Mouse (Mus musculus): ENCODE data around the gene Tubgcp6. TPM values are rescaled to one million over a fixed set of nuclear protein-coding genes. Genes with fewer than 3 reads are reported as not detected.
A peak's percentile ranks its signal among the peaks of the same experiment; 100 is the strongest.

Gene Tubgcp6
- polyA plus RNA-seq, 1 experiment: 19.0 TPM

DNA sequence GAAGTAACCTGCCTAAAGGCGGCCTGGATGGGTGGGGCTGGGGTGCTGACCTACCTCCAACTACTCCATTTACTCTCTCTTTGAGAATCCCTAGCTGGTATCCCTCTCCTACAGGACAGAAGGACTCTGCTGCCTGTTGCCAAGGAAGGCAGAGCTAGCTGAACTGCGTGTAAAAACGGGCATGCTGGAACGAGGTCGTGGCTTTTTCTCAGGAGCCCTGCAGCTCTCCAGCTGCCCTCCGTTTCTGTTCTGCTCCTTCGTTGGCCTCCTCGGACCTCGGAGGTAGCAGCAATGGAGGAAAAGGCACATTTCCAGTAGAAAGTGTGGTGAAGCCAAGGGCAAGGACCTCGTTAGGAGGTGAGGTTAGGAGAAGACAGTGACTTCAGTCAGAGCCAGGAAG, 46.0 kb upstream of the Tubgcp6 start:
- Histone ChIP-seq H3ac (ENCODE audit: control insufficient read depth, insufficient read length, low read depth) (peak overlapping the region; percentile 67), H3K79me2 (ENCODE audit: control insufficient read depth, insufficient read depth) (peaks cover 78% of the 10 kb centered on the region), H3K36me3 (ENCODE audit: control insufficient read depth, insufficient read depth) (peaks cover 71% of the 10 kb centered on the region), H3K27me3 (ENCODE audit: control insufficient read depth, insufficient read depth, insufficient read length) (no peaks in the 10 kb centered on the region), H3K79me3 (ENCODE audit: low read depth) (peaks cover 55% of the 10 kb centered on the region), H3K4me3 (ENCODE audit: insufficient read depth, poor library complexity, severe bottlenecking) (no peak overlapping the region)
- no peak for TF ChIP-seq MYOD1 (IDR thresholded peaks at IDR 0.05; ENCODE audit: control insufficient read depth, insufficient read length, low read depth)
- TF ChIP-seq MAX (IDR thresholded peaks at IDR 0.05): no peak
- no peak for TF ChIP-seq CEBPB (IDR thresholded peaks at IDR 0.05; ENCODE audit: low read depth)
- TF ChIP-seq CTCF (IDR thresholded peaks at IDR 0.05; ENCODE audit: control insufficient read depth, insufficient read depth, insufficient read length): no peak
- no peak for TF ChIP-seq FOSL1 (IDR thresholded peaks at IDR 0.05; ENCODE audit: insufficient read depth, low read length, poor library complexity, severe bottlenecking)
- no peak for TF ChIP-seq USF1 (IDR thresholded peaks at IDR 0.05; ENCODE audit: low read depth)
- no peak for TF ChIP-seq MYOG (IDR thresholded peaks at IDR 0.05; ENCODE audit: control insufficient read depth, extremely low read depth, insufficient read length)

DNA sequence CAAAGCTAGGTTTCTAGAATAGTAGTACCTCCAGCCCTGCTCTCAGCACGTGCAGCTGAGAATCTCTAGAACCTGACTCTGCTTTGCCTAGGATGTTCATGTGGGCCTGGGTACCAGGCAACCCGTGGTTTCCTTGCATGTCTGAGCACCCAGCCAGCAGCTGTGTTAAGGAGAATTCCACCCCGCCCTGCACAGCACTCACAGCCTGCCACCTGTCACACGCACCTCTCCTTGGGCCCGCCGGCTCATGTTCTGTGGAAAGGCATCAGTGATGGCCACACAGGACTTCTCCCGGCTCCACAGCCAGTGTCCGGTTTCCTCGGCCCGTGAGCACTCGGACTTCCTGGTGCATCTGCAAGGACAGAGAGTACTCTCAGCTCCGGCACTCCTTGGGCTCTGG, 42.6 kb upstream of the Tubgcp6 start:
- H3K4me3 ChIP-seq (ENCODE audit: insufficient read depth, poor library complexity, severe bottlenecking): no peak overlapping the region
- no peak overlapping the region for H3ac ChIP-seq (ENCODE audit: control insufficient read depth, insufficient read length, low read depth)
- peaks cover 91% of the 10 kb centered on the region for H3K36me3 ChIP-seq (ENCODE audit: control insufficient read depth, insufficient read depth)
- peaks cover 44% of the 10 kb centered on the region for H3K79me2 ChIP-seq (ENCODE audit: control insufficient read depth, insufficient read depth)
- peaks cover 24% of the 10 kb centered on the region for H3K79me3 ChIP-seq (ENCODE audit: low read depth)
- TF ChIP-seq FOSL1 (IDR thresholded peaks at IDR 0.05; ENCODE audit: insufficient read depth, low read length, poor library complexity, severe bottlenecking) (no peak), MYOG (IDR thresholded peaks at IDR 0.05; ENCODE audit: control insufficient read depth, extremely low read depth, insufficient read length) (no peak), CEBPB (IDR thresholded peaks at IDR 0.05; ENCODE audit: low read depth) (no peak), MYOD1 (IDR thresholded peaks at IDR 0.05; ENCODE audit: control insufficient read depth, insufficient read length, low read depth) (no peak), MAX (IDR thresholded peaks at IDR 0.05) (no peak), USF1 (IDR thresholded peaks at IDR 0.05; ENCODE audit: low read depth) (no peak), CTCF (IDR thresholded peaks at IDR 0.05; ENCODE audit: control insufficient read depth, insufficient read depth, insufficient read length) (no peak)
- H3K27me3 ChIP-seq (ENCODE audit: control insufficient read depth, insufficient read depth, insufficient read length): no peaks in the 10 kb centered on the region

DNA sequence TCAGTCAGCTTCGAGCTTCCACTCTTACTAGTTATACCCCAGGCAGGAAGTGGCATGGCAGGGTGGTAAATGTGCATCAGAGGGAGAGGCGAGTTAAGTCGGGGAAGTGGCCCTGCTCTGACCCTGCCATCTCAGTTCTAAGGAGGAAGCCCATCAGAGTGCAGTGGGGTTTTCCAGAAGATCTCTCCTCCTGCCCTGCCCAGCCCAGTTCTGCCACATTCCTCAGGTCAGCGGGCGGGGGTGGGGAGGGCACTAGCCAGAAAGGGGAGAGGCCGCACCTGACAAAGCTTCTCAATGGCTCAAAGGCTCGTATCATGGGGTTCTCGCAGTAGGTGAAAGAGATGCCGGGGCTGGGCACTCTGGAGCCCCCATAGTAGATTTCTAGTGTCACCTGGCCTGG, 38.5 kb upstream of the Tubgcp6 start:
- no peak overlapping the region for H3ac ChIP-seq (ENCODE audit: control insufficient read depth, insufficient read length, low read depth)
- H3K79me2 ChIP-seq (ENCODE audit: control insufficient read depth, insufficient read depth): peaks cover 3% of the 10 kb centered on the region
- H3K36me3 ChIP-seq (ENCODE audit: control insufficient read depth, insufficient read depth): peaks cover 94% of the 10 kb centered on the region
- no peak for TF ChIP-seq MYOD1 (IDR thresholded peaks at IDR 0.05; ENCODE audit: control insufficient read depth, insufficient read length, low read depth)
- TF ChIP-seq MAX (IDR thresholded peaks at IDR 0.05): no peak
- TF ChIP-seq USF1 (IDR thresholded peaks at IDR 0.05; ENCODE audit: low read depth): no peak
- no peak for TF ChIP-seq FOSL1 (IDR thresholded peaks at IDR 0.05; ENCODE audit: insufficient read depth, low read length, poor library complexity, severe bottlenecking)
- TF ChIP-seq MYOG (IDR thresholded peaks at IDR 0.05; ENCODE audit: control insufficient read depth, extremely low read depth, insufficient read length): no peak
- no peak for TF ChIP-seq CEBPB (IDR thresholded peaks at IDR 0.05; ENCODE audit: low read depth)
- TF ChIP-seq CTCF (IDR thresholded peaks at IDR 0.05; ENCODE audit: control insufficient read depth, insufficient read depth, insufficient read length): no peak
- no peak overlapping the region for H3K4me3 ChIP-seq (ENCODE audit: insufficient read depth, poor library complexity, severe bottlenecking)
- H3K79me3 ChIP-seq (ENCODE audit: low read depth): no peaks in the 10 kb centered on the region
- H3K27me3 ChIP-seq (ENCODE audit: control insufficient read depth, insufficient read depth, insufficient read length): no peaks in the 10 kb centered on the region

DNA sequence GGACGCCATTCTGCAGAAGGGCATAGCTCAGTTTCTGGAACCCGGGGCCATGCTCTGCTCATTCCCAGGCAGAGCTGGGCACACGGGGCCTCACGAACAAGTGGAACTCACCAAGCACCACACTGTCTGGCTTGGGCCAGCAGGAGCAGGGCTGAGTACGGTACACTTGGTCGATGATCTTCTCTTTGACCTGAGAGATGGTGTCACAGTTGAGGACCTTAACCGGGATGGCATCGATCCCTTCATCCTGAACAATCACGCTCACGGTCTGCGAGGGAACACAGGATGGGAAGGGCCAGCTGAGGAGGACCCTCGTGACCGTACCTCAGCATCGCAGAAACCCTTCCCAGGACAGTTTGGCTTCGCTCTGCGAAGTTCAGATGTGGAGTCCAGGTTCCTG, 35.6 kb upstream of the Tubgcp6 start:
- no peaks in the 10 kb centered on the region for H3K27me3 ChIP-seq (ENCODE audit: control insufficient read depth, insufficient read depth, insufficient read length)
- H3K4me3 ChIP-seq (ENCODE audit: insufficient read depth, poor library complexity, severe bottlenecking): no peak overlapping the region
- no peaks in the 10 kb centered on the region for H3K79me3 ChIP-seq (ENCODE audit: low read depth)
- H3K79me2 ChIP-seq (ENCODE audit: control insufficient read depth, insufficient read depth): no peaks in the 10 kb centered on the region
- H3K36me3 ChIP-seq (ENCODE audit: control insufficient read depth, insufficient read depth): peaks cover 93% of the 10 kb centered on the region
- H3ac ChIP-seq (ENCODE audit: control insufficient read depth, insufficient read length, low read depth): no peak overlapping the region
- TF ChIP-seq CTCF (IDR thresholded peaks at IDR 0.05; ENCODE audit: control insufficient read depth, insufficient read depth, insufficient read length) (no peak), USF1 (IDR thresholded peaks at IDR 0.05; ENCODE audit: low read depth) (no peak), MYOD1 (IDR thresholded peaks at IDR 0.05; ENCODE audit: control insufficient read depth, insufficient read length, low read depth) (no peak), MAX (IDR thresholded peaks at IDR 0.05) (no peak), FOSL1 (IDR thresholded peaks at IDR 0.05; ENCODE audit: insufficient read depth, low read length, poor library complexity, severe bottlenecking) (no peak), CEBPB (IDR thresholded peaks at IDR 0.05; ENCODE audit: low read depth) (no peak), MYOG (IDR thresholded peaks at IDR 0.05; ENCODE audit: control insufficient read depth, extremely low read depth, insufficient read length) (no peak)

DNA sequence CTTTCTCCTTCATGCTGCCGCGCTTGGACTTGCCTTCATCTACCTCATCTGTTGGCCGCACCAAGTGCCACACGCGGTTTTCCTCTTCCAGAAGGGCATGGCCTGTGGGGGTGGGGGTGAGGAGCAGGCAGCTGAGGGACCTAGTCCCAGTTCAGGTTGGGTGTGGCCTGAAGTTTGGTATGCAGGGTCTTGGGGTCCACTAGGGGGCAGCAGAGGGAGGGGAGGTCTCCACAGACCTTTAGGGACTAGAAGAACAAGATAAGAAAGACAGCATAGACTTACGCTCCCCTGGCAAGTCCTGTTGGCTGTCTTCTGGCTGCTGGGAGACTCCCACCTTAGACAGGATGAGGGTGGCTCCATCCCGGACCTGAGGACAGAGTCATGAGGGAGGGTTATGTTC, 35.0 kb upstream of the Tubgcp6 start:
- Histone ChIP-seq H3K4me3 (ENCODE audit: insufficient read depth, poor library complexity, severe bottlenecking) (no peak overlapping the region), H3K79me2 (ENCODE audit: control insufficient read depth, insufficient read depth) (no peaks in the 10 kb centered on the region), H3ac (ENCODE audit: control insufficient read depth, insufficient read length, low read depth) (no peak overlapping the region), H3K36me3 (ENCODE audit: control insufficient read depth, insufficient read depth) (peaks cover 87% of the 10 kb centered on the region), H3K27me3 (ENCODE audit: control insufficient read depth, insufficient read depth, insufficient read length) (no peaks in the 10 kb centered on the region), H3K79me3 (ENCODE audit: low read depth) (no peaks in the 10 kb centered on the region)
- no peak for TF ChIP-seq USF1 (IDR thresholded peaks at IDR 0.05; ENCODE audit: low read depth)
- no peak for TF ChIP-seq MAX (IDR thresholded peaks at IDR 0.05)
- TF ChIP-seq CTCF (IDR thresholded peaks at IDR 0.05; ENCODE audit: control insufficient read depth, insufficient read depth, insufficient read length): peak; percentile 75
- no peak for TF ChIP-seq MYOG (IDR thresholded peaks at IDR 0.05; ENCODE audit: control insufficient read depth, extremely low read depth, insufficient read length)

DNA sequence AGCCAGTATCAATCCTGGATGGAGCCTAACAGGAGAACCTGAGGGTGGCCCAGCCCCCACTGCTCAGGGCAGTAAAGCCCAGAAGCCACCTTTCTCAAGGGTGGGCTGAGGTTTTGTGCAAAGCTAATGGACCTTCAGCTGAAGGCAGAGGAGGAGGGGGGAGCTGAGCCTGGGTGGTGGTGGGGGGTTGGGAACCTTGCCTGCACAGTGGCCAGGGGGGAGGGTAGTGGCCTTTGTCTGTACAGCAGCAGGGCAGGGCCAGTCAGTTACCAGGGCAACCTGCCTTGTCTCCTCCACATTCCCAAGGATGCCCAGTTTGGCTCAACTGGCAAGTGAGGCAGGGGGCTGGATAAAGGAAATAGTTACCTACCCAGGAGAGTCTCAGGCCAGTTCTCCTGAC, 29.4 kb upstream of the Tubgcp6 start:
- Histone ChIP-seq H3ac (ENCODE audit: control insufficient read depth, insufficient read length, low read depth) (no peak overlapping the region), H3K79me3 (ENCODE audit: low read depth) (no peaks in the 10 kb centered on the region), H3K4me3 (ENCODE audit: insufficient read depth, poor library complexity, severe bottlenecking) (no peak overlapping the region), H3K79me2 (ENCODE audit: control insufficient read depth, insufficient read depth) (peaks cover 10% of the 10 kb centered on the region), H3K36me3 (ENCODE audit: control insufficient read depth, insufficient read depth) (peaks cover 37% of the 10 kb centered on the region), H3K27me3 (ENCODE audit: control insufficient read depth, insufficient read depth, insufficient read length) (no peaks in the 10 kb centered on the region)
- TF ChIP-seq MYOD1 (IDR thresholded peaks at IDR 0.05; ENCODE audit: control insufficient read depth, insufficient read length, low read depth) (no peak), CTCF (IDR thresholded peaks at IDR 0.05; ENCODE audit: control insufficient read depth, insufficient read depth, insufficient read length) (no peak), MAX (IDR thresholded peaks at IDR 0.05) (no peak), CEBPB (IDR thresholded peaks at IDR 0.05; ENCODE audit: low read depth) (no peak), MYOG (IDR thresholded peaks at IDR 0.05; ENCODE audit: control insufficient read depth, extremely low read depth, insufficient read length) (no peak), USF1 (IDR thresholded peaks at IDR 0.05; ENCODE audit: low read depth) (no peak), FOSL1 (IDR thresholded peaks at IDR 0.05; ENCODE audit: insufficient read depth, low read length, poor library complexity, severe bottlenecking) (no peak)
